Mouse (Mus musculus) thymus, postnatal 0 days (tissue): Measurements from ENCODE around the gene Stk25. TPM values are rescaled to one million over a fixed set of nuclear protein-coding genes. Genes with fewer than 3 reads are reported as not detected.

ENCODE experiments used
- DNase-seq: peaks from one replicate; pipeline ENCODE4 v3.0.0-alpha.2; 2015; ENCODE audit warnings: low spot score
- polyA plus RNA-seq: library from polyadenylated mRNA; unstranded; fragments of >200 nt; fragmentation: Nextera tagmentation; extraction: Ambion mirVana; gene quantifications from 2 replicates; pipeline ENCODE4 v1.2.1, GENCODE M21; 2015

The Stk25 gene
- polyA plus RNA-seq, 1 experiment from 2014 or later: 82.9 TPM

DNA sequence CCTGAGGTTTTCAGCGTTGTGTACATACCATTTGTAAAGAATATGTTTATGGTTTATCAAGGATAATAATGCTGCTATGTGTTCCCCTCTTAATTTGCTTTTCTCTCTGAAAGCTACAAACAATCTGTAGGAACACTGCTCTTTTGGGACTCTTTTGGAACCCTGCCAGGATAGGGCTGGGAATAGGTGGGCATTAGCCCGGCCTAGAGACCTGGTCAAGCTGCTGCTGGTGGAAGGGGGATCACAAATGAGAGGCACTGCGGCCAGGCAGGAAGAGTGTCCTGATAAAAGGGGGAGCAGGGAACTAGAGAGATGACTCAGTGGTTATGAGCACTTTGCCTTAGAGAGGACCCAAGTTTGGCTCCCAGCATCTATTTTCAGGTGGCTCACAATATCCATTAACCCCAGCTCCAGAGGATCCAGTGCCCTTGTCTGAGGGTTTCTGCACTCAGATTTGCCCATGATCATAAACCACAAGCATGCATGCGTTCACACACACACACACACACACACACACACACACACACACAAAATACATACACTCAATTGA is 49.7 kb downstream of the Stk25 start:
- DNase-seq: no peak

DNA sequence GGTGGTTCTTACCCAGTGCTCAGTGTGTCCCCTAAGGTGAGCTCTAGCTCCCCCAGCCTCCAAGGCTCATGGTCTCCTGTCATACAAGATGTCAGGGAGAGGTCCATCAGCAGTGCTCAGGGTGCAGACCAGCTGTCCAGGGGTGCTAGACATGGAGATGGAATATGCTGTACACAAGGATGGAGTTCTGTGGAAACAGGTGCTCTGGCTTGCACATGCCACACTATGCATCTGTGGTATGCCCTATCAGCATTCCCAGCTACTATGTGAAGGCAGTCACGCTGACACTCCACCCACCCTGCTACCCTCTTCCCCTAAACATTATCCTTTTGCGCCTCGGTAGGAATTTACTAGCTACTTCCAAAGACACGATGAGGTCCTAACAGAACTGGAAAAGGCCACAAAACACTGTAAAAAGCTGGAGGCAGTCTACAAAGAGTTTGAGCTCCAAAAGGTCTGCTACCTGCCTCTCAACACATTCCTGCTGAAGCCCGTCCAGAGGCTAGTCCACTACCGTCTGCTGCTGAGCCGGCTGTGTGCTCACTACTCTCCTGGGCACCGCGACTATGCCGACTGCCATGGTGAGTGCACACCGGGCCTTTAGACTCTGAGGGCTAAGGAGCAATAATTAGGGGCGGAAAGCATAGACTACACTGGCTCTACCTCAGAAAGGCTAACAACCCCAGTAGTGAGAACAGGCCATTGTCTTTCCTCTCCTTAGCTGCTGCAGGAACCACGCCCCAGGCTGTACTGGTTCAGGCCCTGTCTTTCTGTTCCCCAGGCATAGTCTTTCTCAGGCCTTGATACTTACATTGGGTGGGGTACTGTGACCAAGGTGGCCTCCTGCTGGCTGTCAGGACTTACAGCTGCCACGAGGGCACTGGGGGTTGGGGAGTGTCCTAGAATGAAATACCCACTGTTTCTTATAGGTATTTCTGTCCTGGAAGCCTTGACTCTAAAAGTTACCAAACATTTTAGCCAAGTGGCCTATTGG is 51.1 kb downstream of the Stk25 start:
- DNase-seq: no peak

DNA sequence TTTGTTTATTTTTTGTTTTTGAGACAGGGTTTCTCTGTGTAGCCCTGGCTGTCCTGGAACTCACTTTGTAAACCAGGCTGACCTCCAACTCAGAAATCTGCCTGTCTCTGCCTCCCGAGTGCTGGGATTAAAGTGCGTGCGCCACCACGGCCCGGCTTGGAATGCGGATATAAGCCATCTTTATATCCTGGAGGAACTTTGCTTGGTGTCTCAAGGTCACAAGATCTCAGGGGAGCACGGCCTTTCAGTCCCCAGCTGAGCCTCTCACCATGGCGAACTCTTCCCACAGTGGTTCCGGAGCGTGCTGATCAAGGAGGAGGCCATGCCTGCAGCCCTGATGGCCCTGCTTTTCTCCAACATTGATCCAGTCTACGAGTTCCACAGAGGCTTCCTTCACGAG is 54.5 kb downstream of the Stk25 start:
- no peak for DNase-seq

DNA sequence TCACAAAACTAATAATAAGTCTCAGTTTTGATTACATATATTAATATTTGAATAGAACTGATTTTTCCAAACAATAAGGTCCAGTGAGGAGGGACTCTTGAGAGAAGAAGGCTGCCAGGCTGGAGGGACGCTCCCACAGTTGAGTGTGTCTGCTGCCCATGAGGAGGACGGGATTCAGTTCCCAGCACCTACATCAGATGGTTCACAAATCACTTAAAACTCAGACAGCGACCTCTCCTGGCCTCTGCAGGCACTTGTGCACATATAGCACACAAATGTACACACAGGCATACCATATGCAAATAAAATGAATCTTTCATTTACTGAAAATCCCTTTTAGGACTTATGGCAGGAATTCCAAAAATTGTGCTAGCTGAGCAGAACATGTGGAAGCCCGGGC is 55.5 kb downstream of the Stk25 start:
- DNase-seq: no peak

DNA sequence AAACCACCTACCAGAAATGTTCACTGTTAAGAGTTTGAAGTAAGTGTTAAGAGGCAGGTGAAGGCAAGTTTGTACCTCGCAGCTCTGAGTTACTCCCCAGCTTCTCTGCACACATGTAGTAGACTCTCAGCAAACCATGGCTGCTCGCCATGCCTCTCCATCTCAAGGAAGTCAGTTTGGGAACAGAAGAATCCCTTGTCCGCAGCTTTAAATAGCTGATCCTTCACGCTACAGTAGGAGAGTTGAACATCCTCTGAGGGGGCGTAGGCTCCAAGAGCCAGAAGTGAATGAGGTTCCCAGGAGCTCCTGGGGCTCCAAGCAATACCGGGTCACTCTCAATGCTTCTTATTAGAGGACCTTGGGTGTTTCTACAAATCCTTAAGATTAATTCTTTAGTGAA is 62.5 kb downstream of the Stk25 start:
- no peak for DNase-seq

DNA sequence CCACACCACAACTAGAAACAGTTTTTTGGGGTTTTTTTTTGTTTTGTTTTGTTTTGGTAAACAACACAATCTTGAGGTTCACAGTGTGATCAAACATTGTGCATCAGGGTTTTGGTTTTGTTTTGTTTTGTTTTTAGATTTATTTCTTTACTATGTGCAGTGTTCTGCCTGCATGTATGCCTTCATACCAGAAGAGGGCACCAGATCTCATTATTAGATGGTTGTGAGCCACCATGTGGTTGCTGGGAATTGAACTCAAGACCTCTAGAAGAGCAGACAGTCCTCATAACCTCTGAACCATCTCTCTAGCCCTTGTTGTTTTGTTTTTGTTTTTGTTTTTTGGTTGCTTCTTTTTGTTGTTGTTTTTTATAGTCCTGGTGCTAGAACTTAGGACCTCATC is 64.5 kb downstream of the Stk25 start:
- no peak for DNase-seq

DNA sequence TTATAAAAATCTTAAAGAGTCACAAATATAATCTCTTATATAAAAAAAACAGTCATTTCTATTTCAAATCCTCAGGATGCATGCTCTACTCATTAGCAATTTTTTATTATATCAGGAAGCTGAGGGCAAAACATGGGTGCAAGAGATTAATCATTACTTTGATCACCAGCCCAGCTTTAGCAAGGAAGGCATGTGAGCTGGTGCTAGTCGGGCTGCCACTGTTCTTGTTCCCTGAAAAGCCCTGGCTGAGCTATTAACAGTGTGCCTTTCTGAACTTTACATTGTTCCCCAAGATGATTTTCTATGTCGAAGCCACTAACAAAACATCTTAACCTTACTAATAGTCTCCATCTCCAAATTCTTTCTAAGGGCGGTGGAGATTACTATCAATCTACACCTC is 70.1 kb downstream of the Stk25 start:
- no peak for DNase-seq

DNA sequence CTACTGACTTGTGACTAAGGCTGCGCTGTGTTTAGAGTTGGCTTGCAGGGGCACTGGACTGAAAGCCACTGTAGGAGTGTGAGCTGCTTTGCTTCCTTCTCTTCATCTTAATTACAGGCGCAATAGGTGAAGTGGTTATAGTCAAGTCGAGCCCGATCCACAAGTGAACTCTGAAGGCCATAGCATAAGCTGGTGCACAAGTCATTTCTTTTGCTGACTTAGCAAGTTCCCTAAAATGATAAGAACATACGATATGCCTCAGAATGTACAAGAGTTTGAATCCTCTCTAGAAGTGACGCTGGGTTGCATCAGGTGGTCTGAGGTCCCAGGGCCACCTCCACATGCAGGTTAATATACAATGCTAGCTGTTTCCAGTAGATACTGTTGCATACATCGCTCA is 76.9 kb downstream of the Stk25 start:
- no peak for DNase-seq

DNA sequence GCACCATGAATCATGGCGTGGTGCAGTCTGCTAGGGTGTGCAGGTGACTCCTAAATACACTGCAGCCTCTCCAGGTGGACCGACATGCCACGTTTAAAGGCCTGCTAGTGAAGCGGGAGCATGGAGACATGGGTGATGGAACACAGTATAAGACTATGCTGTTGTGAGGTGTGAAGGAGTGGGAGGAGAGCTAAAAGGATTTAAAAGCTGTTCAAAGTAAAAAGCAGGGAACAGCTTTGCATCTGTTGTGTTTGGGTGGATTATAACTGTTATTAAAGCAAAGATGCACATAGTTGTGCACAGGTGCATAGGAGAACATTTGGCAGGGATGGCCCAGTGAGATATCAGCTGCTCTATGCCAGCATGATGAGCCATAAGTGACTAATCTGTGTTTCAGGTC is 80.6 kb downstream of the Stk25 start:
- no peak for DNase-seq

DNA sequence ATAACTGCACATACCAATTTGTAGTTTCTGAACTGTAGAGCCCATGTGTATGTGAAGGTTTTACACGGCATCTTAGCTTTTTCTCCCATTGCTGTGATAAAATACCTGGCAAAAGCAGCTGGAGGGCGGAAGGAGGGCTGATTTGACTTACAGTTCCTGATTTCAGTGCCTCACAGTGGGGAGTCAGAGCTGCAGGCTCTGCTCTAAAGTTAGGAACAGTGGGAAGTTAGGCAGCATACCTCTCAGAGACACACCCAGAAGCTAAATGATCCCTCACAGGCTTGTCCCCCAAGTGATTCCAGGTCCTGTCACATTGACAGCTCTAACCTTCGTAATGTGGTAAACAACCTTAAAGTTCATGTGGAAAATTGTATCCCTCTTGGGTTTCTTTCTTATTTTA is 81.4 kb downstream of the Stk25 start:
- no peak for DNase-seq

Other genes starting within 250 kb of the Stk25 start
- 87.6 and 87.8 TPM in 2 replicates for gene Hdlbp, start 179.8 kb downstream of the Stk25 start, polyA plus RNA-seq
- 0.68 and 0.86 TPM in 2 replicates for gene Farp2, start 146.6 kb downstream of the Stk25 start, polyA plus RNA-seq
- 32.3 and 39.8 TPM in 2 replicates for gene Bok, start 27.0 kb upstream of the Stk25 start, polyA plus RNA-seq
- 72.8 and 76.0 TPM in 2 replicates for gene Atg4b, start 92.8 kb upstream of the Stk25 start, polyA plus RNA-seq
- 30.6 and 31.6 TPM in 2 replicates for gene Thap4, start 96.2 kb upstream of the Stk25 start, polyA plus RNA-seq
- 313 and 314 TPM in 2 replicates for gene Dtymk, start 143.3 kb upstream of the Stk25 start, polyA plus RNA-seq
- gene Ing5, start 145.3 kb upstream of the Stk25 start, polyA plus RNA-seq: 14.2 and 15.0 TPM in 2 replicates
- 7.6 and 8.4 TPM in 2 replicates for gene D2hgdh, start 166.2 kb upstream of the Stk25 start, polyA plus RNA-seq
- gene Gal3st2, start 202.6 kb upstream of the Stk25 start, polyA plus RNA-seq: 0.46 and 0.57 TPM in 2 replicates